Mouse (Mus musculus) embryonic facial prominence, embryonic 12.5 days (tissue): ENCODE results near the gene Mcoln1. TPM values are rescaled to one million over a fixed set of nuclear protein-coding genes. Genes with fewer than 3 reads are reported as not detected.

Experiments used
- ATAC-seq: fragments of 200-750 bp; cut with Nextera tagmentation; 2 replicates; pipeline ENCODE4 v1.8.0; 2017; ENCODE audit not compliant: insufficient number of reproducible peaks, insufficient read depth, low FRiP score, low TSS enrichment
- H3K27ac ChIP-seq: fragments of 300-500 bp; sonication (generic); 2 replicates; pipeline ENCODE4 v1.5.1; 2016; ENCODE audit warnings: mild to moderate bottlenecking
- H3K27me3 ChIP-seq: fragments of 300-500 bp; sonication (generic); 2 replicates; pipeline ENCODE4 v1.6.1; 2016; ENCODE audit warnings: mild to moderate bottlenecking, moderate library complexity
- H3K36me3 ChIP-seq: fragments of 300-500 bp; sonication (generic); 2 replicates; pipeline ENCODE4 v1.6.1; 2016; ENCODE audit warnings: mild to moderate bottlenecking
- H3K4me1 ChIP-seq: fragments of 300-500 bp; sonication (generic); 2 replicates; pipeline ENCODE4 v1.6.1; 2016
- H3K4me2 ChIP-seq: fragments of 300-500 bp; sonication (generic); replicated peaks from 2 replicates; pipeline ENCODE4 v1.6.1; 2016; ENCODE audit warnings: mild to moderate bottlenecking, moderate library complexity
- H3K4me3 ChIP-seq: fragments of 300-500 bp; sonication (generic); 2 replicates; pipeline ENCODE4 v1.5.1; 2016; ENCODE audit warnings: mild to moderate bottlenecking
- H3K9ac ChIP-seq: fragments of 300-500 bp; sonication (generic); 2 replicates; pipeline ENCODE4 v1.6.1; 2016; ENCODE audit warnings: mild to moderate bottlenecking, moderate library complexity
- H3K9me3 ChIP-seq: fragments of 300-500 bp; sonication (generic); 2 replicates; pipeline ENCODE4 v1.6.1; 2016; ENCODE audit warnings: mild to moderate bottlenecking, moderate library complexity
- WGBS: fragments of 180-500 bp; shearing (Covaris S2); methylation state at CpG from one replicate; pipeline ENCODE4 v1.1.7; 2016; 5-methylcytosine and 5-hydroxymethylcytosine counted together
- polyA plus RNA-seq: library from polyadenylated mRNA; unstranded; fragments of >200 nt; fragmentation: Nextera tagmentation; extraction: Ambion mirVana; gene quantifications from 2 replicates; pipeline ENCODE4 v1.2.1, GENCODE M21; 2016

Mcoln1 gene
- polyA plus RNA-seq, 1 experiment from 2014 or later, result 62.0 TPM

DNA sequence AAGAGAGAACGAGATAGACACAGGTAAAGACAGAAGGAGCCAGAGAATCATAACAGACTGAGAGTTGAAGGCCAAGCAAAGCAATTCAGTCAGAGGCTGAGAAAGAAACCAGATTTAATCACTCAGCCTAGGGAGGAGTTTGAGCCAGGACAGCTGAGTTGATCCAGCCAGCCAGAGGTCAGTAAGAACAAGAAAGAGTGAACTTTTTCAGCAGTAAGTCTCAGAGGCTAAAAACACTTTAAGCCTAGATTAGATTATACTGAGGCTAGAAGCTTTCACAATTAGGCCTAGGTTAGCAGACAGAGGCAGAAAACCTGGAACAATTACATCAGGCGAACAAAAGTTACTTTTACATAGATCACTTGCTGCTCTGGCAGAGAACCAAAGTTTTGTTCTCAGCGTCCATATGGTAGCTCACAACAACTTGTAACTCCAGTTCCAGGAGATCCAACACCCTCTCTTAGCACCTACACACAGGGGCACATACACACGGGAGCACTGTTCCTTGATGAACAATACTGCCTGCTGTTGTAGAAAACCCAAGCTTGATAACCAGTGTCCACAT is 20.0 kb upstream of the Mcoln1 start:
- 0 out of 2 replicates have a peak, but pooled peaks cover 5% of the 10 kb centered on the region for H3K4me1 ChIP-seq
- H3K9me3 ChIP-seq, result no peaks in the 10 kb centered on the region
- no peak for ATAC-seq
- no peak overlapping the region for H3K9ac ChIP-seq
- H3K4me3 ChIP-seq, result no peak overlapping the region
- no peaks in the 10 kb centered on the region for H3K36me3 ChIP-seq
- WGBS, result 69% methylated on average over 4 of the region's 4 CpGs
- H3K27me3 ChIP-seq, result peaks cover 20% of the 10 kb centered on the region; the same call in 1 of the 2 replicates
- no peak overlapping the region for H3K4me2 ChIP-seq
- H3K27ac ChIP-seq, result no peak overlapping the region

DNA sequence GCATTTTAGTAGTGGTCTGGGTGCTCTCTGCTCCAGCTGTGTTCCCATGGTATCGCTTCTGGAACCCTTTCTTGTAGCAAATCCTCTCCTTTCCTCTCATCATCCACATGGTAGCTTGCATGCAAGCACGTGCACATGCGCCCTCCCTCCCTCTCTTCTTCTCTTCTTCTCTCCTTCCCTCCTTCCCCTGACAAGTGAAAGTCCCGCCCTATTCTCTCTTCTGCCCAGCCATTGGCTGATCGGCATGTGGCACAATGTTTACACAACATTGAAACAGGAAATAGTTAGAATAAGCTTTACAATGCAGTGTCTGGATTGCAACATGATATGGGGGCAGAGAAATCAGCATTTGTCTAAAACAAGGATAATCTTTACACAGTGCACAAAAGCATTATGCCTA is 18.7 kb upstream of the Mcoln1 start:
- 68% methylated on average over 5 of the region's 5 CpGs for WGBS
- H3K27ac ChIP-seq, result no peak overlapping the region
- H3K36me3 ChIP-seq, result no peaks in the 10 kb centered on the region
- peaks cover 8% of the 10 kb centered on the region; the same call in 1 of the 2 replicates for H3K27me3 ChIP-seq
- no peaks in the 10 kb centered on the region for H3K4me1 ChIP-seq
- H3K9ac ChIP-seq, result no peak overlapping the region
- H3K4me2 ChIP-seq, result no peak overlapping the region
- H3K4me3 ChIP-seq, result no peak overlapping the region
- no peak for ATAC-seq
- no peaks in the 10 kb centered on the region for H3K9me3 ChIP-seq

DNA sequence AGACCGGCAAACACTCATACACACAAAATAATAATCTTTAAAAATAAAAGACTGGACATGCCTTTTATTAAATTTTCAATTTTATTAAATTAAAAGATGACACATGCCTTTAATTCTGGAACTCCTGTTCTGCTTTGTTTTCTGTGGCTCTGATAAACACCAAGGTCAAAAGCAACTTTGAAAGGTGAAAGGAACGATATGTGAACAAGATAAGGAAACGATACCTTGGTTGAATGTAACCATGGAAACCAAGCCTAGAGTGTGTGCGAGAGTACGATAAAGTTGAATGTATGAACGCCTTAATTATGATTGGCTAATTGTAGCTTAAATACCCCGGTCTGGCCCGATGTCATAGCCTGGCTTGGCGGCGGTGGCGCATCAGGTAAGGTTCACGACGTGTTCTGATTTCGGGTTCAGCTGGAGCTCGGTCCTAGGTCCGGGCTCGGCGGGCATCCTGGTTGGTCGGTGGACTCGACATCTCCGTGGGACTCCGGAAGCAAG is 18.0 kb upstream of the Mcoln1 start:
- ATAC-seq, result no peak
- no peak overlapping the region for H3K9ac ChIP-seq
- H3K9me3 ChIP-seq, result no peaks in the 10 kb centered on the region
- no peak overlapping the region for H3K4me2 ChIP-seq
- 0 out of 2 replicates have a peak, but pooled peaks cover 3% of the 10 kb centered on the region for H3K27me3 ChIP-seq
- no peaks in the 10 kb centered on the region for H3K4me1 ChIP-seq
- no peaks in the 10 kb centered on the region for H3K36me3 ChIP-seq
- WGBS, result 85% methylated on average over 22 of the region's 22 CpGs
- H3K4me3 ChIP-seq, result no peak overlapping the region
- H3K27ac ChIP-seq, result no peak overlapping the region

DNA sequence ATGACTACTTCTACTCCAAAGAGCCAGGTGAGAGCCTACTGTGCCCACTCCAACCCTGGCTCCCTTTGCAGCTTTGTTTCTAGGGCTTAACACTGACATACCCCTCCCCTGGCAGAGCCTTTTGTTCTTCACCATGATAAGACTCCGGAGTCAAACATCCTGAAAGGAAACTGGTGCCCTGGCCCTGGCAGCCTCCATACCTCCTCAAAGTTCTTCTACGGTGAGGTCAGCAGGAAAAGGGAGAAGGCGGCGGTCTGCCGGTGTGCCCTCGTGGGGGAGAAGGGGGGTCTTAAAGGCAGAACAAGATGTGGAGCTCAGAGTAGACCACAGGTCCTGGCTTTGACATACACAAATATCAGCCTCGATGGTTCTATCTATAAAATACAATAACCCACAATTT is 16.7 kb upstream of the Mcoln1 start:
- no peak for ATAC-seq
- Histone ChIP-seq H3K27me3 (no peaks in the 10 kb centered on the region), H3K4me3 (no peak overlapping the region), H3K4me2 (no peak overlapping the region), H3K36me3 (no peaks in the 10 kb centered on the region), H3K9me3 (no peaks in the 10 kb centered on the region), H3K4me1 (no peaks in the 10 kb centered on the region), H3K9ac (no peak overlapping the region), H3K27ac (no peak overlapping the region)
- WGBS, result 89% methylated on average over 7 of the region's 7 CpGs

DNA sequence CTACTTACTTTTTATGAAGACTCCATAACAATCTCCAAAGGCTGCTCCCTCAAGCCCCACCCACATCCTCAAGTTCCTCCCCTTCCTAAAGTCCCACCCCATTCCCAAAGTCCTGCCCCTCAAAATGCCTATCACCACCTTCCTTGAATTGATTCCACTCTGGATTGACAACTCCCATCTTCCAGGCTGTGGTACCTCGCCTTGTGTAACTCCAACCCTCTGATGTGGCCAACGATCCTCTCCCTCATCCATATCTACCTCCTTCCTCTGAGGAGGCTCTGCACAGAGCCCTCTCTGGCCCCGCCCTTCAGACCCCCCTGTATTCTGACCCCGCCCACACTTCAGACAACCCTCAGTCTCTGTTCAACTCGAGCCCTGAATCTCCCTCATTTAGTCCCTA is 15.1 kb upstream of the Mcoln1 start:
- Histone ChIP-seq H3K27me3 (no peaks in the 10 kb centered on the region), H3K4me3 (no peak overlapping the region), H3K36me3 (no peaks in the 10 kb centered on the region), H3K9me3 (no peaks in the 10 kb centered on the region), H3K4me1 (no peaks in the 10 kb centered on the region), H3K27ac (no peak overlapping the region), H3K9ac (no peak overlapping the region), H3K4me2 (no peak overlapping the region)
- no peak for ATAC-seq
- WGBS, result 21% methylated on average over 5 of the region's 5 CpGs

DNA sequence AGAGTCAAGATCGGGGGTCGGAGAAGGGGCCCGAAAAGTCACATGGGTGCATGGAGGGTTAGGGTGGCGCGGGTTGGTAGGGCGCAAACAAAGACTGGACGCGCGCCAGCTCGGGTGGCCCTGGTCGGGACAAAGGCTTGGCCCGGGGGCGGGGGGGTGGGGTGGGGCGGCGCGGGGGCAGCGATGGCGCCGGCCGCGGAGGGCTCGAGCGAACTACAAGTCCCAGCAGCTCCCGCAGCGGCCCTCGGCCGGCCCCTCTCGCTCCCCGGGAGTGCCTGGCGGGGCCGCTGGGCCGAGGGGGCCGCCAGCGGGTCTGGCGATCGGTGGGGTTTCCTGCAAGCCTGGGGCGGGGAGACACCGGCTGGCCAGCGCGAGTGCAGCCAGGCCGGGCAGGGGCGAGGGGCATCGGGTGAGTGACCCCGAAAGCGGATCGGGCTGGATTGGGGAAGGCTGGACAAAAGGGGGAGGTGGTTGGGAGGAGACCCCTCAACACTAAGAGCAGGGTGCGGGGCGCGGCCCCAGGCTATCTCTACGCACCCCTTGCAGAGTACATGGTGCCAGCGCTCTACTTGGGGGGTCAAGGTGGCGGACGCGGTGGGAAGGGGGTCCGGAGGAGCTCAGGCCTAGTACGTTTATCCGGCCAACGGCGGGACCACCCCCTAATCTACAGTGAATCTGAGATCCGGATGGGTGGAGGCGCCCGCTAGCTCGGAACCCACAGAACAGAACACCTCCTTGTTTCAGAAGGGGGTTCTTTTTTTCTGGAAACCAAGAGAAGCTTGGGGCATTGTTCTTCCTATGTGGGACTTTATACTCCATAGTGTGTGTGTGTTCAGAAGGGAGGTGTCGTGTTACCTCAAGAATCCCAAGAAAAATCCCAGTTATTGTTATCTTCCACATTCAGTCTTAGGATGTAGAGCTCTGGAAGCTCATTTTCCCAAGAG is 7.1 kb upstream of the Mcoln1 start, which contains the start of gene Zfp358:
Zfp358 (plus strand) TSS at position 238 of the 944 bp plus-strand sequence.
- H3K9ac ChIP-seq, result peak within 1 kb of the TSS; percentile 95
- H3K4me2 ChIP-seq, result peak within 1 kb of the TSS; percentile 53
- WGBS, result 1% methylated on average over 43 of the region's 64 CpGs
- peaks cover 19% of the 10 kb centered on the region for H3K9me3 ChIP-seq
- H3K4me3 ChIP-seq, result peak within 1 kb of the TSS; percentile 87
- H3K36me3 ChIP-seq, result peaks cover 35% of the 10 kb centered on the region
- peak within 1 kb of the TSS; percentile 93 for H3K27ac ChIP-seq
- ATAC-seq, result peak; percentile 86
- H3K4me1 ChIP-seq, result 0 out of 2 replicates have a peak, but pooled peaks cover 6% of the 10 kb centered on the region
- H3K27me3 ChIP-seq, result no peaks in the 10 kb centered on the region

DNA sequence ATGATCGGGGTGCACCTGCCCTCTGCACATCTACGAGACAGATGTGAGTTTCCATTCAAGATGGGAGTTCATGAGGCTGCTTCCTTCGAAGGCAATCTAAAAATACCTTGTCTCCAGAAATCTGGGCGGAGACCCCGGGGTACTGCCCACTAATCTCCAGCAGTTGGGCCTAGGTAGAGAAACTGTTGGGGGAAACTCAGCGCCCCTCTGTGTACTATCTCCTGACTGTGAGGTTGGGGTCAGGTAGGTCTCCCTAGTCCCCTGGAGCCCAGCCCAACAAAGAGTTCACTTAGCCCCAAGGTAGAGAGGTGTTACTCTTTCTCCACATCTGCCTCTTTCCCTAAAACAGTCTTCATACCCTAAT is 6.4 kb upstream of the Mcoln1 start:
- Histone ChIP-seq H3K4me2 (peak overlapping the region; percentile 53), H3K9me3 (peaks cover 19% of the 10 kb centered on the region), H3K27ac (peak overlapping the region; percentile 93), H3K36me3 (peaks cover 35% of the 10 kb centered on the region), H3K27me3 (no peaks in the 10 kb centered on the region), H3K9ac (peak overlapping the region; percentile 95), H3K4me3 (peak overlapping the region; percentile 87), H3K4me1 (0 out of 2 replicates have a peak, but pooled peaks cover 6% of the 10 kb centered on the region)
- ATAC-seq, result no peak
- WGBS, result 40% methylated on average over 6 of the region's 6 CpGs

DNA sequence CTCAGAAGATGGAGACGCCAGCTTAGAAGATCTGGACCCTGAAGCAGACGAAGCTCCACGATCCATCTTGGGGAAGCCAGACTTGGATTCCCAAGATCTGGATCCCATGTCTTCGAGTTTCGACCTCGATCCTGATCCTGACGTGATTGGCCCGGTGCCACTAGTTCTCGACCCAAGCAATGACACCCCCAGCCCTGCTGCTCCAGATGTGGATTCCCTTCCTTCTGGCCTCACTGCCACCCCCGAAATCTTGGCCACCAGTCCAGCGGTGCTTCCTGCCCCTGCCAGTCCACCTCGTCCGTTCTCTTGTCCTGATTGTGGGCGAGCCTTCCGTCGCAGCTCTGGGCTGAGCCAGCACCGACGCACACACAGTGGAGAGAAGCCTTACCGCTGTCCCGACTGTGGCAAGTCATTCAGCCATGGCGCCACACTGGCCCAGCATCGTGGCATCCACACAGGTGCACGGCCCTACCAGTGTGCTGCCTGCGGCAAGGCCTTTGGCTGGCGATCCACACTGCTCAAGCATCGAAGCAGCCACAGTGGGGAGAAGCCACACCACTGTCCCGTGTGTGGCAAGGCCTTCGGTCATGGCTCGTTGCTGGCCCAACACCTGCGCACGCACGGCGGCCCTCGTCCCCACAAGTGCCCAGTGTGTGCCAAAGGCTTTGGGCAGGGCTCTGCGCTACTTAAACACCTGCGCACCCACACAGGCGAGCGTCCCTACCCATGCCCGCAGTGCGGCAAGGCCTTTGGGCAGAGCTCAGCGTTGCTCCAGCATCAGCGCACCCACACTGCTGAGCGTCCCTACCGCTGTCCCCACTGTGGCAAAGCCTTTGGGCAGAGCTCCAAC is 4.5 kb upstream of the Mcoln1 start:
- H3K36me3 ChIP-seq, result peaks cover 35% of the 10 kb centered on the region
- no peak overlapping the region for H3K4me3 ChIP-seq
- H3K27ac ChIP-seq, result no peak overlapping the region
- 0 out of 2 replicates have a peak, but pooled peaks cover 6% of the 10 kb centered on the region for H3K4me1 ChIP-seq
- WGBS, result 95% methylated on average over 44 of the region's 44 CpGs
- no peak for ATAC-seq
- no peak overlapping the region for H3K9ac ChIP-seq
- H3K9me3 ChIP-seq, result peaks cover 19% of the 10 kb centered on the region
- H3K4me2 ChIP-seq, result no peak overlapping the region
- no peaks in the 10 kb centered on the region for H3K27me3 ChIP-seq

DNA sequence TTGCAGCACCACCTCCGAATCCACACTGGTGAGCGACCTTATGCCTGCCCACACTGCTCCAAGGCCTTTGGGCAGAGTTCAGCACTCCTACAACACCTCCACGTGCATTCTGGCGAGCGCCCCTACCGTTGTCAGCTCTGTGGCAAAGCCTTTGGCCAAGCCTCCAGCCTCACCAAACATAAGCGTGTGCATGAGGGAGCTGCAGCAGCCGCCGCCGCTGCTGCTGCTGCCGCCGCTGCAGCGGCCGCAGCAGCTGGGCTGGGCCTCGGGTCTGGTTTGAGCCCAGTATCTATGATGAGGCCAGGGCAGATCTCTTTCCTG is 3.9 kb upstream of the Mcoln1 start:
- ATAC-seq, result no peak
- Histone ChIP-seq H3K9ac (no peak overlapping the region), H3K27ac (no peak overlapping the region), H3K27me3 (no peaks in the 10 kb centered on the region), H3K36me3 (peaks cover 35% of the 10 kb centered on the region), H3K4me2 (no peak overlapping the region), H3K9me3 (peaks cover 19% of the 10 kb centered on the region), H3K4me1 (peaks cover 11% of the 10 kb centered on the region), H3K4me3 (no peak overlapping the region)
- WGBS, result 94% methylated on average over 15 of the region's 15 CpGs

DNA sequence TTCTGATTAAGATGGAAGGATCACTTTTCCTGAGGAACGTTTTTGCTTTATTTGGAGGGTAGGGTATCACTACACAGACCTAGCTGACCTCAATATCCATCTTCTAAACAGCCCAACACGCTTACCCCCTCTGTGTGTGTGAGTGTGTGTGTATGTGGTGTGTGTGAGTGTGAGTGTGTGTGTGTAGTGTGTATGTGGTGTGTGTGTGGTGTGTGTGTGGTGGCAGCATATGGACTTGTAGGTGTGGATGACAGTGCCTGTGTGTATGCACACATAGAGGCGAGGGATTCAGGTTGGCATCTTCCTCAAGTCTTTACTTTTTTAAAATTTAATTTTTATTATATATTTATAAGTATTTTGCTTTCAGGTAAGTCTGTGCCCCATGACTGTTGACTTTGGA is 1.7 kb upstream of the Mcoln1 start:
- H3K4me2 ChIP-seq, result no peak overlapping the region
- no peak overlapping the region for H3K9ac ChIP-seq
- H3K27me3 ChIP-seq, result no peaks in the 10 kb centered on the region
- peaks cover 35% of the 10 kb centered on the region for H3K36me3 ChIP-seq
- no peak overlapping the region for H3K4me3 ChIP-seq
- H3K27ac ChIP-seq, result no peak overlapping the region
- peaks cover 17% of the 10 kb centered on the region for H3K4me1 ChIP-seq
- 89% methylated on average over 3 of the region's 3 CpGs for WGBS
- ATAC-seq, result no peak
- peaks cover 19% of the 10 kb centered on the region for H3K9me3 ChIP-seq

DNA sequence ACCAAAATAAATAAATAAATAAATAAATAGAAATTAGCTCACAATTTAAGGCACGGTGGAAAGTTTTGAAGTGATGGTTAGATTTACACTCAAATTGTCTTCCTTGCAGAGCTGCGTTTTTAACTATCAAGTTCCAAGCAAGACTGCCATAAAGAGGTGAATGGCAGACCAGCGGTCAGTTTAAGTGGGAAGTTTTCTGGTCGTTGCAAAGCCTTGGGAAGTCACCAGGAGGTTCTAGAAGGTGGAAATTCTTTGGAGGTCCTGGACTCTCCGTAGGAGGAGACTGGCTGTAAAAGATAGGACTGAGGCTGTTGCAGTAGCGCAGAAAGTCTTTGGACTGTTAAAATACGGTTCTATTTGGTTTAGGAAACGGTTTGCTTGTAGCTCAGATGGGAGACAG is 506 bp upstream of the Mcoln1 start:
- H3K36me3 ChIP-seq, result peaks cover 29% of the 10 kb centered on the region
- peak overlapping the region; percentile 78 for H3K9ac ChIP-seq
- H3K4me1 ChIP-seq, result peaks cover 11% of the 10 kb centered on the region
- peak overlapping the region; percentile 94 for H3K27ac ChIP-seq
- 9% methylated on average over 8 of the region's 8 CpGs for WGBS
- 0 out of 2 replicates have a peak, but pooled peaks have one; percentile 0 for ATAC-seq
- peaks cover 16% of the 10 kb centered on the region for H3K9me3 ChIP-seq
- H3K4me2 ChIP-seq, result peak overlapping the region; percentile 66
- H3K4me3 ChIP-seq, result peak overlapping the region; percentile 83
- no peaks in the 10 kb centered on the region for H3K27me3 ChIP-seq
